Mouse (Mus musculus) gastrocnemius, postnatal 10 days (tissue): ENCODE data around the gene Acadvl. TPM values are rescaled to one million over a fixed set of nuclear protein-coding genes. Genes with fewer than 3 reads are reported as not detected.

ENCODE experiments used
- DNase-seq: peaks from one replicate; pipeline ENCODE4 v3.0.0; 2021; ENCODE audit warnings: mixed read lengths
- total RNA-seq, 2 experiments: library from RNA; stranded (reverse); gene quantifications; 2 replicates each; pipeline ENCODE4 v1.2.3; 2021

Gene Acadvl
- total RNA-seq, 2 experiments from 2014 or later: 217 to 254 TPM

DNA sequence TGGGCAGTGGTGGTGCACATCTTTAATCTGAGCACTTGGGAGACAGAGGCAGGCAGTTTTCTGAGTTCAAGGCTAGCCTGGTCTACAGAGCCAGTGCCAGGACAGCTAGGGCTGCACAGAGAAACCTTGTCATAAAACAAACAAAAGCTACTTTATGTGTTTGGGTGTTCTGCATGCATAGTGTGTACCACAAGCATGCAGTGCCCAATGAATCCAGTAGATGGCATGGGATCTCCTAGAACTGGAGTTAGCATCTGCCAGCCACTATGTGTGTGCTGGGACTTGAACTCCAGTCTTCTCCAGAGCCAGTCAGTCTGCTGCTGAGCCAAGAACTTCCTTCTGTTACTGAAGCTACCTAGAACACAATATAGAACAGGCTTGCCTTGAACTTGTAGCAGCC, 13.3 kb downstream of the Acadvl start:
- DNase-seq: no peak

DNA sequence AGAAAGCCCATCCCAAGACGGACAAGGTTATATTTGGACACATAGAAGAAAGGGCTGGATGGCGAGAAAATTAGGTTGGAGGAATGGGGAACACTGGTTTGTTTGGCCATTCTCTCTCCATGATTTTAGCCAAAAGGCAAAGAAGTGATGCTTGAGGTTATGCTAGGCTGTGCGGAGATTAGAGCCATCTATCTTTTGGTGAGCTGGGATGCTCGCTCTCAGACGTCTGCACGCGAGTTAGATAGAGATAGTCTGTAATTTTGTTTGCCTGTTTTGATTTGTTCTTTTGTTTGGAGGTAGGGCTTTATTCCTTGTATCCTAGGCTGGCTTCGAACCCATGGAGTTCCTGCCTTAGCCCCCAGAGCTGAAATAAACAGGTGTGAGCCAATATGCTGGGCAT, 14.1 kb downstream of the Acadvl start:
- DNase-seq: no peak

DNA sequence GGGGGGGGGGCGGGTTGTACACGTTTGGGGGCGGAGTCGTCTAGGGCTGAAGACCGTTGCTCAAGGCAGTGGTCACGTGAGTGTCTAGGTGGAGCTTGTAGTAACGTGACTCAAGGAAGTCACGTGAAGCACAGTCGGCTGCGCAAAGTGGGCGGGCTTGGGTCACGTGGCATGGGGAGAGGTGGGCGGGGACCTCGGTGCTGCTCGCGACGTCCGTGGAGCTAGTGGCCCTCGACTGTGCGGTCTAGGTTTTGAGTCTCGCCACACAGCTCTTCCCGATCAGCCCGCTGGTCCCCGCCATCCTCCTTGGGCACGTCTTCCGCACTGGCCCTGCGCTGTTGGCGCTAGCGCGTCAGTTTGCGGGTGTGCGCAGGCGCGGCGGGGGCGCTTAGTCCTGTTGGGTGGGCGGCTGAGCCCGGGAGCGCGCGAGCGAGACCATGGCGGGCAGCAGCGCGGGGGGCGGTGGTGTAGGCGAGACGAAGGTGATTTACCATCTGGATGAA, 14.8 kb downstream of the Acadvl start, which contains the start of gene Dvl2:
TSS of gene Dvl2 (plus strand) at position 200 of the 503 bp plus-strand sequence.
- peak; percentile 88 for DNase-seq

DNA sequence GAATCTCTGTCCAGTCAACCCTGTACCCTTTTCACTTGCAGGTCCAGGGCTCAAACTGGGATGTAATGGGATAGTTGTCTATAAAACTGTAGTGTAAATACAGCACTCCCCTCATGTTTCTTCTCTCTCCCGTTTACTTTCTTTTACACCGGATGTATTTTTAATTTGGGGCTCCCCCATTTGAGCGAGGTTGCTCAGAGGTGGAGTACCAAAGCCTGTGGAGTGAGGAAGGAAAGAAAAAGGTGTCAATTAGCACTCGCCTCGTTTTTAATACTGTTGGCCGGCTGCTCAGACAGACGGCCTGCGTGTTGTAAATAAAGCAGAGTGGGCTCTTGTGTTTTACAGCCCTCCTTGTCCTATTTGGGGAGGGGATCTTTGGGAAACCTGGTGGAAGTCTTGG, 15.5 kb downstream of the Acadvl start:
- no peak for DNase-seq

DNA sequence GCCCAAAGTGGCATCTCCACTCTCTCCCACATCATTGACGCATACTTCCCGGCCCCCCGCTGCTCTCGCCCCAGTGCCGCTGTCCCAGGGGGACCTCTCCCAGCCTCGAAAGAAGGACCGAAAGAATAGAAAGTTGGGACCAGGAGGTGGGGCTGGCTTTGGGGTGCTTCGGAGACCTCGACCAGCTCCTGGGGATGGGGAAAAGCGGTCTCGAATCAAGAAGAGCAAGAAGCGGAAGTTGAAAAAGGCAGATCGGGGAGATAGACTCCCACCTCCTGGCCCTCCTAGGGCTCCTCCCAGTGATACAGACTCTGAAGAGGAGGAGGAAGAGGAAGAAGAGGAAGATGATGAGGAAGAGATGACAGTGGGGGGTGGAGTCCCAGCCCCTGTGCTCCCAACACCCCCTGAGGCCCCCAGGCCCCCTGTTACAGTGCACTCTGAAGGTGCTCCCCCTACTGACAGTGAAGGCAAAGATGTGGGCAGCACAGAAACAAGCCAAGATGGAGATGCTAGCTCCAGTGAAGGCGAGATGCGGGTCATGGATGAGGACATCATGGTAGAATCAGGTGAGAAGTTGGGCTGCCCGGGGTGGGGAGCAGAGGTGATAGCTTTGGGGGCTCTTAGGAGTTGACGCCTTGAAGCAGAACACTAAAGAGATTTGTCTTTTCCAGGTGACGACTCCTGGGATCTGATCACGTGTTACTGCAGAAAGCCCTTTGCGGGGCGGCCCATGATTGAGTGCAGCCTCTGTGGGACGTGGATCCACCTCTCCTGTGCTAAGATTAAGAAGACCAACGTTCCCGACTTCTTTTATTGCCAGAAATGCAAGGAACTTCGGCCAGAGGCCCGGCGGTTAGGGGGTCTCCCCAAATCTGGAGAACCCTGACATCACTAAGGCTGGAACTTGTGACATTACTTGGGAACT, 16.4 kb downstream of the Acadvl start:
- no peak for DNase-seq

DNA sequence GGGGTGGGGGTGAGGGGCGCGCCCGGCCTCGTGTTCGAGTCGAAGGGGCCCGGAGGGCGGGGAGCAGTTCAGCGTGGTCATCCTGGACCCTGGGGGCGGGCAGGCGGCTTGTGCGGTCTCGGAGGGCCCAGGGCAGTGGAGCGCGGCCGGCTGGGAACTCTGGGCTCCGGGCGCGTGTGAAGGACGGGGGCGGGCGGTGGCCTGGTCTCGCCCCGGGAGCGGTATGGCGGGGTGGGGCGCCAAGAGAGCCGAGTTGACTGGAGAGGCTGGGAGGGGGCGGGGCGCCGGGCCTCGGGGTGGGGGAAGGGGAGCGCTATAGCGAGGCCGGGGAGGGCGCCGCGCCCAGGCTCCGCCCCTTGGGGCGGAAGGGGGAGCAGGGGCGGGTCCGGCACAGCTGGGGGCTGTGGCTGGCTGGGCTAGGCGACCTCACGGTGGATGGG, 18.1 kb downstream of the Acadvl start:
- peak; percentile 94 for DNase-seq

DNA sequence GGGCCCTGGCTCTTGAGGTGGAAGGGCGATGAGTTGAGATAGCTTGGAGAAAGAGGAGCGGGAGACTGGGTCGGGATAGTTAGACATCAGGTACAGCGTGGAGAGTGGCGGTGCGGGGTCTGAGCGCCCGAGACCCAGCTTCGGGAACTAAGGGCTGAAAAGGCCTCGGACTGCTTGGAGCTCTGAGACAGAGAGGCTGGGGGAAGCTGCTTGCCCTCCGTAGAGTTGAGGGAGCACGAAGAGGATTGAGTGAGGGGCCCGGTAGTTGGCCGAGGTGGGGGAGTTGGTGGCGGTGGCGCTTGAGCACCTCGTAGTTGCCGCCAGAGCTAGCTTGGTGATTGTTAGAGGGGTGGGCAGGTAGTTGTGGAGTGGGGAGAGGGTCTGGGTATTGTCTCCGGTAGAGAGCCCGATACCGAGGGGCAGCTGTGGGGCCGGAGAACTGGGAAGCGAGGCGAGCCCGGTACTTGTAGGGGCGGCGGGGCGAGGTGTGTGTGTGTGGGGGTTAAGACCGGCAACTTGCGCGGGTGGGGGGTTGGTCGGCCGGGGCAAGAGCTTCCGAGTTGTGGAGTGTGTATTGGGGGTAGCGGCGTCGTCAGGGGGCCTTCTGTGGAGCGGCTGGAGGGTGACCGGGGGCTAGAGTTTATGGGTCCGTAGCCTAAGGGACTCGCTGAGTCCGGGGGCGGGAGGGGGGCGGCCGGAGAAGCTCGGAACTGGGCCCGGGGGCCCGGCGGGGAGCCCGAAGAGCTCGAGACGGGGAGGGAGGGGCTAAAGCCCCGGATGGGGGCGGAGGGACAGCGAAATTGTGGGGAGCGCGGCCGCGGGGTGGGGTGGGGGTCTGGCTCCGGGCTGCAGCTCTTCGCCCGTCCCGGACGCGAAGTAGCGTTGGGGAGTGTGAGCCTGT, 18.8 kb downstream of the Acadvl start:
- DNase-seq: peak; percentile 73

DNA sequence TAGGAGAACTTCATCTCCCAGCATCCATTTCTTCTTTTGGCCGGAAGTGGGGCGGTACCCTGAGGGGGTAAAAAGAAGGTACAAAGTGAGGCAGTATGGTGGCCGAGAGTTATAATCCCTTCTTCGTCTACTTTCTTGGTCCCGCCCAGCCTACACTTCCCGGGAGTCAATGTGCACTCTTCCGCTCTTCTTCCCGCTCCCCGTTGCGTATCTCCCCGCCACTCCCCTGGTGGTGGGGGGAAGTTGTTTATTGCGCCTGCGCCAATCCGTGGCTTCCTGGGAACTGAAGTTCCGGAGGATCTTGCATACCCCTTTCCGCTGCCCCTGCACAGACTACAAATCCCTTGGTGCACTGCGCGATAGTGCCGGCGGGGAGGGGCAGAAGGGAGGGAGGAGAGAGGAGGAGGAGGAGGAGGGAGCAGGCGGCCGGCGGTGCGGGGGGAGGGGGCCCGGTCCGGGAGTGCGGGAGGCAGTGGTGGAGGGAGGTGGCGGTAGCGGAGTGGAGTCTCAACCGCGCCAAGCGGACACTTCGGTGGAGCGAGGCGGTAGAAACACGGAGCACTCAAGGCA, 19.7 kb downstream of the Acadvl start, which contains the start of gene Phf23:
TSS of gene Phf23 (plus strand) at position 387 of the 570 bp plus-strand sequence.
- DNase-seq: peak; percentile 93

DNA sequence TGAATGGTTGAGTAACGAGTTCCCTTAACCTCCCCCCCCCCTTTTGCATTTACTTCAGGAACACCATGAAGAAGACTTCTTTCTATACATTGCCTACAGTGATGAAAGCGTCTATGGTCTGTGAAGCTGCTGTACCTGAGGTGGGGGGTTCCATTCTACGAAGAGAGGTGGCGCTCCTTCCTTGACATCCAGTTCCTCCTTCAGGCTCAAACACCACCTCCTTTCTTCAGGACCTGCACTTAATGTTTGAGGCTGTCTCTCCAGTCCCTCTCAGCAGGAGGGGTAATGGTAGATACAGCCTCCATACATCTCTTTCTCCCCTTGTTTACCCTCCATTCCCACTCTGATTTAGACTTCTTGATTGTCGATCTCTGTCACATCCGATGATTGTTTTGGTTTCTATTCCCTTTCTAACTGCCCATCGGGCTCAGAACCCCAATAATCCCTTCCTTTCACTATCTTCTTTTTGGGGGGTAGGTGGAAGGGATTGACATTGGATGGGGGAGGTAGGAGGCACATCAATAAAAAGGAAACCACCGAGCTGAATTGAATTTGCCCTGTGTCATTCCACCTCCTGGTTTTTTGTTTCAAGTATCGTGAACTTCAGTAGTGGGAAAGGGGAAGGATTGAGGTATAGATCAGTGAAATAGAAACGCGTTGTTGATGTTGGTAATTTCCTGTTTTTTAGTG, 20.7 kb downstream of the Acadvl start:
- no peak for DNase-seq

DNA sequence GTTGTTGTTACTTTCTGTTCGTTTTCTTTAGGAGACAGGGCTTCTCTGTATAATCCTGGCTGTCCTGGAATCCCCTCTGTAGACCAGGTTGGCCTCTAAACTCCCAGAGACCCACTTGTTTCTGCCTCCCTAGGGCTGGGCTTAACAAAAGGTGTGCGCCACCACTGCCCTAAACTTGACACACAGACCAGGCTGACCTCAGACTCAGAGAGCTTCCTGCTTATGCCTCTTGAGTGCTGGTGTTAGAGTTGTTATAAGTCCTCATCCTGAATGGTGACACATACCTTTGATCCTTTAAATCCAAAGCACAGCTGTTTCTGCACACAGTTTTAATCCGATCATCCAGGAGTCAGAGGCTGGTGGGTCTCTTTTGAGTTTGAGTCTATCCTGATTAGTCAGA, 22.3 kb downstream of the Acadvl start:
- no peak for DNase-seq

DNA sequence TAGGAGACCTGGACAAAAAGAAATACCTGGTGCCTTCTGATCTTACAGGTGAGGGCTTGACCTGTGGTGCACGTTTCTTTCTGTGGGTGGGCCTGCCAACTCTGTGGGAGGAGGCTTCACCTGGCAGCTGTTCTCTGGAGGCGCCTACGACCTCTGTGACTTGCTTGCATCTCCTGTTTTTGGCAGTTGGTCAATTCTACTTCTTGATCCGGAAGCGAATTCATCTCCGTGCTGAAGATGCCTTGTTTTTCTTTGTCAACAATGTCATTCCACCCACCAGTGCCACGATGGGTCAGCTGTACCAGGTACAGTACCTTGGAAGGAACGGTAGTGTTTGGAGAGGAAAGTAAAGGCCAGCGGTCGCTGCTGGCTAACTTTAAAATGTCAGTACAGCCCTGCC, 22.8 kb downstream of the Acadvl start:
- no peak for DNase-seq

DNA sequence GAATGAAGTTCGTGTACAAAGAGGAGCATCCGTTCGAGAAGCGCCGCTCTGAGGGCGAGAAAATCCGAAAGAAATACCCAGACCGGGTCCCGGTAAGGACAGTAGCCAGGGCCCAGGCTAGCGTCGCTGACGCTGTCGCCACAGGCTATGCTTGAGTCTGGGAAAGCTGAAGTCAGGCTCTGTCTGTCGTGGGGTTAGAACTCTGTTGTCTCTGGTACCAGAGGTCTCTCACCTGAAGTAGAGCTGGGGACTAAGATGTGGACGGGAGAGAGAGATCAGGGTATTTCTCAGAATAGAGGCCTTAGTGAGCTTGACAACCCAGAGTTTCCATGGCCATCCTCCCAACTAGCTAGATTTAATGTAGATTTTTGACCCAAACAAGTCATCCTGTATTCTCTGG, 23.5 kb downstream of the Acadvl start:
- no peak for DNase-seq

DNA sequence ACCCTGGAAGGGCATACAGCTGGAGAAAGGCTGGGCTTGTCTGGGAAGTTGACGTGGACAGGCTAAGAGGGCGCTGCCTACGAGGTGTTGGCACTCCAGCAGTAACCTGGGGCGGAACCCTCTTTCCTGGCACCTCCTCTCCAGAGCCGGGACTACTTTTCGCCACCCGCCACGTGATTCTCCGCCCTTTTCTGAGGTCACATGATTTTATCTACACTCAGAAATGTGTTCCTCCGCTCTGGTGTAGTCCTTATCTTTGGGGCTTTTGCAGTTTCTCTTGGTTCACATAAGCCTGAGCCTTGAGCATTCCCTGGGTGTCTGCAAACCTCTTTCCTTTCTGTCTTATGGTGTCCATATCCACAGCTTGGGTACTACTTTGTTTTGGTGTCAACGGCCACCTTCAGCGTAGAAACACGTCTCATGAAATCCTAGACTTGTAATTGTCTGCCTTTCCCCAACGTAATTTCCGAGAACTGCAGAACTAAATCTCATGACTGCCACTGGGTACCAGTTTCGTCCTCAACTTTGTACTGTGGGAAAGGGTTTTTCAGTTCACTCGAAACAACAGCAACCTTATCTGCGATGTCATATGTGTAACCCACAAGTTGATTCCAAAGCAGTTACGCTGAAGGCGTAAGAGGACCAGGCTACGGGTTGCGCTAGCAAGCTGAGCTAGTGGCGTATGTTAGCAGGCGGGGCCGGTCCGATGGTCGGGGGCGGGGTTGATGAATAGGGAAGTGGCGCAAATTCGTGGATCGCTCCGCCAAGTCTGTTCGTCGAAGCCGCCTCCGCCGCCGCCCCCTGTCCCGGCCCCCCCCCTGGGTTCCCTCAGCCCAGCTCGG, 24.1 kb downstream of the Acadvl start, which contains the start of gene Gabarap:
TSS of gene Gabarap (plus strand) at position 294 of the 842 bp plus-strand sequence.
- peak; percentile 94 for DNase-seq

DNA sequence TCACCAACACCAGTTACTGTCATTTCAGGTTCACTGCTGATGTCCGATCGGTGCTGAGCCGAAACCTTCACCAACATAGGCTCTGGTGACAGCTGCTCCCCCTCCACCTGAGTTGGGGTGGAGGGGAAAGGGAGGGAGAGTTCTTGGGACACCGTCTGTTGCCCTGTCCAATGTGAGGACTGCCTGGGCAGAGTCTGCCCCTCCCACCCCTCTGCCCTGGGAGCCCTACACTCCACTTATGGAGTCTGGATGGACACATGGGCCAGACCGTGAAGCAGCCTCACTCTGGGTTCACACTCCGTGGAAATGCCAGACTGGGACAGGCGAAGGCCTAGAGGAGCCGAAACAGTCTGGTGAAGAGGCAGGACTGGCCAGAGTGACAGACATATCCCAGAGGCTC, 25.3 kb downstream of the Acadvl start:
- DNase-seq: no peak

DNA sequence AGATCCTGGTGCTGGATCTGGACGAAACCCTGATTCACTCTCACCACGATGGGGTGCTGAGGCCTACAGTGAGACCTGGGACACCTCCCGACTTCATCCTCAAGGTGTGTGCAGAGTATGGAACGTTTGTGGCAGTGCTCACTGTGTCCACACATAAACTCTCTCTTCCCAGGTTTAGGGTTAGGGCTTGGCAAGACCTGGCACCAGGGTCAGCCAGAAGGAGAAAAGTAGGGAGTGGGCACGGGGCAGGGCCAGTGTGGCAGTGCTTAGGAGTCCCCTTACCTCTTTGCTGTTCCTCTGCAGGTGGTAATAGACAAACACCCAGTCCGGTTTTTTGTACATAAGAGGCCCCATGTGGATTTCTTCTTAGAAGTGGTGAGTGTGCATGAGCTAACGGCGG, 30.8 kb downstream of the Acadvl start:
- no peak for DNase-seq

DNA sequence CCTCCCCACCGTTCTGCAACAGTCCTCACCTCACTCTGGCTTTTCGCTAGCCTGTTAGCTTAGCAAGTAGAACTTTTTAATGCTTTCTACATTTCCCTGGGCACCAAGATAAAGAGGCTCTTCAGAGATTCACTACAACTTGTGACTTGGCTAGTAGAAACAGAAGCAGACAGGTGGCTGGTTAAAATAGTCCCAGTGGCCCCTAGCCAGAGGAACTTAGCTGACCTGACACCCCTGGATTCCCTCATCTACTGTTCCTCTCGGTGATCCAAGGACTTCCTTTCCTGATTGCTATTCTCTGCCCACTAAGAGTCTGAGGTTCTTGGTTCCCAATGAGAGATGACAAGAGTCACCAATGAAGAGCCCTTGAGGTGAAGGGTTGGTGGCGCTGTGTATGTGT, 31.8 kb downstream of the Acadvl start:
- DNase-seq: no peak

DNA sequence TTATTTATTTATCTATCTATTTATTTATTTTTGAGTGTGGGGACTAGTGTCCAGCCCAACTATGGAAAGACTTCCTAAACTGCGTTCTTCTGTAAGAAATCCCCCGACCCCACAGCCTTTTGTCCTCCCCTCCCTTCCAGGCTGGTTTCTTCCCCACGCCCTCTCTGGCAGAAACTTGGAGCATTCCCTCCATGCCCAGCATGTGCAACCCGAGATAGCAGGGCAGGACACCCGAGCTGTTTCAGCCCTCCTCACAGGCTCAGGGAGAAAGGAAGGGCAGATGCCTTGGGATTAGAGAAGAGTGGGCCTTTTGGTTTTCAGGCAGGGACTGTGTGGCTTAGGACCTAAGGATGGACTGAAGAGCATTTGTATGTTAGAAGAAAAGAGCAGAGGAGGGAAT, 32.3 kb downstream of the Acadvl start:
- DNase-seq: peak; percentile 50

DNA sequence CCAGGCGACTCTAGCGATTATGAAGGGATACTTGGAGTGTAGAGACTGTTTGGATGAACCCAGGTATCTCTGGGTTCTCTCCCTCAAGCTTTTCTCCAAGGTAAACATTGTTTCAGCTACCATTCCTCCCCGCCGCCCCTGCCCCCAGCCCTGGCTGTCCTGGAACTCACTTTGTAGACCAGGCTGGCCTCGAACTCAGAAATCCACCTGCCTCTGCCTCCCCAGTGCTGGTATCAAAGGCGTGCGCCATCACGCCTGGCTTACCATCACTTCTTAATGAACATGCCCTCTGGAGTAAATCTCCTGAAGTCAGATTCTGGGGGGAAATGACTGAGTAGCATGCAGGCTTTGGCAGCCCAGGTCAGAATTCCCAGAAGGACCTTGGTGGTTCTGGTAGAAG, 33.0 kb downstream of the Acadvl start, which contains the start of gene Elp5:
TSS of gene Elp5 (minus strand) at position 293 of the 400 bp plus-strand sequence.
- DNase-seq: no peak

DNA sequence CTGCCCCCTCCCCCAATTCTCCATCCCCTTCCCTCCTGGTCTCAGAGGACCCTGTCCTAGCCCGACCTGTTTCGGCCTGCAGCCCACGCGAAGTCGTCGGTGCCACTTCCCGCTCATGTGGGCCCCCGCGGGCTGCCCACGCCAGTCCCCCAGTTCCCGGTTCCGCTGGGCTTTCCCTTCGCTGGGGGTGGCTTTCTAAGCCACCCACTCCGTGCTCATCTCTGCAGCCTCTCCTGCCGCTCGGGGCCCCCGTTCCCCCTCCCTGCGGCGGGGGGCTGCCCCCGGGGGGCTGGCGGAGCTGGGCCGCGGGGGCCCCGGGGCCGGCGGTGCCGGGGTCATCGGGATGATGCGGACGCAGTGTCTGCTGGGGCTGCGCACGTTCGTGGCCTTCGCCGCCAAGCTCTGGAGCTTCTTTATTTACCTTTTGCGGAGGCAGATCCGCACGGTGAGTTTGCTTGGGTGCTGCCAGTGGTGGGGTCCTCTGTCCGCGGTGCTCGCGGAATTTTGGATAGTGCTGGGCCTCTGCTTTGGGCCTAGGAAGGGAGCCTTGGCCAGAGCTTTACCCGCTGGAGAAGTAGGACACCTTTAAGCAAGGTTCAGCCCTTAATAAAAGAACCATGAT, 34.0 kb downstream of the Acadvl start, which contains the start of gene Ctdnep1:
TSS of gene Ctdnep1 (plus strand) at position 16 of the 622 bp plus-strand sequence.
- no peak for DNase-seq
